In genomic region chr15:85043116-85043515, GRCm38 (mm10) we compare ENCODE assay signal across 9 mouse cellular contexts. TPM values are rescaled to one million over a fixed set of nuclear protein-coding genes. Genes with fewer than 3 reads are reported as not detected.
DNase-seq lines count a peak whose midpoint lies in the region; ATAC-seq and TF ChIP-seq lines count a peak whose summit lies in the region.
"Had no signal": no experiment of that assay in that cellular context is flagged by ENCODE, and none has a peak within 500 bp of the region (broad histone marks: within the 10 kb centered on the region; RNA-seq: fewer than 3 reads in every experiment).

No protein-coding gene starts in this region.

- no peak for TF ChIP-seq CTCF in kidney, postnatal 0 days (IDR thresholded peaks at IDR 0.05; ENCODE audit: low read depth)

- H3K36me3 ChIP-seq in kidney, postnatal 0 days (ENCODE audit: insufficient read depth, low read length), result peaks cover 21% of the 10 kb centered on the region; the same call in 1 of the 2 replicates
- H3K36me3 ChIP-seq in embryonic facial prominence, embryonic 10.5 days (replicated peaks), result peaks cover 33% of the 10 kb centered on the region
- H3K36me3 ChIP-seq in hindbrain, embryonic 10.5 days, result peaks cover 33% of the 10 kb centered on the region
- peaks cover 17% of the 10 kb centered on the region for H3K36me3 ChIP-seq in midbrain, embryonic 14.5 days (ENCODE audit: control insufficient read depth, insufficient read depth, low read length)

- H3K4me2 ChIP-seq in kidney, postnatal 0 days (ENCODE audit: low read length), result no peak overlapping the region
- peak overlapping the region; percentile 19; the same call in 1 of the 2 replicates for H3K4me2 ChIP-seq in midbrain, embryonic 14.5 days (ENCODE audit: low read length)
- H3K4me2 ChIP-seq: liver, embryonic 11.5 days had no signal

- no peaks in the 10 kb centered on the region for H3K9me3 ChIP-seq in kidney, postnatal 0 days (replicated peaks; ENCODE audit: low read length)
- no peaks in the 10 kb centered on the region for H3K9me3 ChIP-seq in embryonic facial prominence, embryonic 10.5 days
- no peaks in the 10 kb centered on the region for H3K9me3 ChIP-seq in hindbrain, embryonic 10.5 days
- H3K9me3 ChIP-seq in midbrain, embryonic 14.5 days (ENCODE audit: control insufficient read depth, low read length), result no peaks in the 10 kb centered on the region

- no peaks in the 10 kb centered on the region for H3K4me1 ChIP-seq in kidney, postnatal 0 days (replicated peaks; ENCODE audit: insufficient read depth, low read length)
- H3K4me1 ChIP-seq in embryonic facial prominence, embryonic 10.5 days, result peaks cover 28% of the 10 kb centered on the region
- H3K4me1 ChIP-seq in hindbrain, embryonic 10.5 days (replicated peaks), result peaks cover 45% of the 10 kb centered on the region
- H3K4me1 ChIP-seq in midbrain, embryonic 14.5 days (ENCODE audit: control insufficient read depth, insufficient read depth, low read length), result peaks cover 27% of the 10 kb centered on the region

- no peak overlapping the region for H3K4me3 ChIP-seq in kidney, postnatal 0 days (replicated peaks; ENCODE audit: low read depth, low read length)
- H3K4me3 ChIP-seq in embryonic facial prominence, embryonic 10.5 days, result no peak overlapping the region
- H3K4me3 ChIP-seq in hindbrain, embryonic 10.5 days, result no peak overlapping the region
- H3K4me3 ChIP-seq in midbrain, embryonic 14.5 days (replicated peaks; ENCODE audit: low read depth, low read length), result no peak overlapping the region

- peak overlapping the region; percentile 32; the same call in 1 of the 2 replicates for H3K27ac ChIP-seq in kidney, postnatal 0 days
- peak overlapping the region; percentile 30 for H3K27ac ChIP-seq in embryonic facial prominence, embryonic 10.5 days (replicated peaks)
- peak overlapping the region; percentile 80 for H3K27ac ChIP-seq in hindbrain, embryonic 10.5 days
- peak overlapping the region; percentile 78 for H3K27ac ChIP-seq in midbrain, embryonic 14.5 days (replicated peaks; ENCODE audit: low read depth, low read length)

- H3K9ac ChIP-seq in kidney, postnatal 0 days (ENCODE audit: low read depth, low read length), result no peak overlapping the region
- peak overlapping the region; percentile 4; the same call in 1 of the 2 replicates for H3K9ac ChIP-seq in midbrain, embryonic 14.5 days (replicated peaks; ENCODE audit: low read length)

- no peak for ATAC-seq in kidney, postnatal 0 days (replicated peaks; ENCODE audit: low FRiP score, low read depth)
- no peak for ATAC-seq in midbrain, embryonic 14.5 days (ENCODE audit: low FRiP score, low TSS enrichment)

- no peak for DNase-seq in kidney, postnatal 0 days (ENCODE audit: low spot score)
- no peak for DNase-seq in kidney, postnatal 25 days
- no peak for DNase-seq in embryonic facial prominence, embryonic 10.5 days (ENCODE audit: low spot score)
- no peak for DNase-seq in hindbrain, embryonic 10.5 days (ENCODE audit: low spot score)
- no peak for DNase-seq in midbrain, embryonic 14.5 days
- no peak for DNase-seq in retina, embryonic 14.5 days (ENCODE audit: low spot score)
- no peak for DNase-seq in kidney, postnatal 14 days
- no peak for DNase-seq in spleen, postnatal 10 days (ENCODE audit: low spot score in 2 of 2)

- WGBS in kidney, postnatal 0 days, result 46% methylated on average over 5 of the region's 5 CpGs
- WGBS in embryonic facial prominence, embryonic 10.5 days, result 57% methylated on average over 5 of the region's 5 CpGs
- 64% methylated on average over 5 of the region's 5 CpGs for WGBS in hindbrain, embryonic 10.5 days
- 53% methylated on average over 5 of the region's 5 CpGs for WGBS in midbrain, embryonic 14.5 days

- H3K27me3 ChIP-seq in kidney, postnatal 0 days (ENCODE audit: insufficient read depth, low read length), result no peaks in the 10 kb centered on the region
- no peaks in the 10 kb centered on the region for H3K27me3 ChIP-seq in embryonic facial prominence, embryonic 10.5 days (replicated peaks; ENCODE audit: low read depth, poor library complexity, severe bottlenecking)
- no peaks in the 10 kb centered on the region for H3K27me3 ChIP-seq in hindbrain, embryonic 10.5 days (ENCODE audit: insufficient read depth, poor library complexity, severe bottlenecking)
- H3K27me3 ChIP-seq in midbrain, embryonic 14.5 days (ENCODE audit: control insufficient read depth, insufficient read depth, low read length), result no peaks in the 10 kb centered on the region

RNA-seq across cellular contexts. Expression of gene Fam118a, which starts 14.4 kb away (rescaled TPM):
- polyA plus RNA-seq in kidney, postnatal 0 days (2015; fragmentation: Nextera tagmentation; extraction: Ambion mirVana), result 18.4 and 18.8 TPM in 2 replicates
- 27.0 and 29.8 TPM in 2 replicates for polyA plus RNA-seq in embryonic facial prominence, embryonic 10.5 days (2016; fragmentation: Nextera tagmentation; extraction: Ambion mirVana)
- polyA plus RNA-seq in hindbrain, embryonic 10.5 days (2016; fragmentation: Nextera tagmentation; extraction: Ambion mirVana), result 29.6 and 37.2 TPM in 2 replicates
- polyA plus RNA-seq in midbrain, embryonic 14.5 days (2014; fragmentation: Nextera tagmentation; extraction: Ambion mirVana), result 24.1 and 28.0 TPM in 2 replicates

RNA-seq across cellular contexts. Expression of gene Upk3a, which starts 26.2 kb away (rescaled TPM):
- 73.7 and 104 TPM in 2 replicates for polyA plus RNA-seq in kidney, postnatal 0 days (2015; fragmentation: Nextera tagmentation; extraction: Ambion mirVana)
- polyA plus RNA-seq in embryonic facial prominence, embryonic 10.5 days (2016; fragmentation: Nextera tagmentation; extraction: Ambion mirVana), result not detected in 2 replicates
- polyA plus RNA-seq in hindbrain, embryonic 10.5 days (2016; fragmentation: Nextera tagmentation; extraction: Ambion mirVana), result 0.15 and 0.47 TPM in 2 replicates
- 0.33 and 0.40 TPM in 2 replicates for polyA plus RNA-seq in midbrain, embryonic 14.5 days (2014; fragmentation: Nextera tagmentation; extraction: Ambion mirVana)
- polyA plus RNA-seq: liver, embryonic 11.5 days had no signal

RNA-seq across cellular contexts. Expression of gene 5031439G07Rik, which starts 54.8 kb away (rescaled TPM):
- polyA plus RNA-seq in kidney, postnatal 0 days (2015; fragmentation: Nextera tagmentation; extraction: Ambion mirVana), result 5.8 and 10.0 TPM in 2 replicates
- 8.3 and 9.3 TPM in 2 replicates for polyA plus RNA-seq in embryonic facial prominence, embryonic 10.5 days (2016; fragmentation: Nextera tagmentation; extraction: Ambion mirVana)
- 11.2 and 12.1 TPM in 2 replicates for polyA plus RNA-seq in hindbrain, embryonic 10.5 days (2016; fragmentation: Nextera tagmentation; extraction: Ambion mirVana)
- 22.0 and 23.2 TPM in 2 replicates for polyA plus RNA-seq in midbrain, embryonic 14.5 days (2014; fragmentation: Nextera tagmentation; extraction: Ambion mirVana)

Comparison
In these comparisons a context has a peak if more than half of its experiments do, and no peak if none do; other contexts are left out.
1. H3K27ac ChIP-seq: peak in every context shown above with its lines; median percentile 80 in hindbrain, embryonic 10.5 days; 78 in midbrain, embryonic 14.5 days; 32 in kidney, postnatal 0 days; 30 in embryonic facial prominence, embryonic 10.5 days.
2. RNA of gene Upk3a, which starts 26.2 kb away (polyA plus RNA-seq): 73.7 to 104 TPM in kidney, postnatal 0 days; 0.15 to 0.47 TPM in hindbrain, embryonic 10.5 days, 0.33 to 0.40 TPM in midbrain, embryonic 14.5 days and not detected in embryonic facial prominence, embryonic 10.5 days; every median in the first group is over 10 times any median in the second.